Mouse (Mus musculus) liver, adult 2 months (tissue): ENCODE results near the gene Srpk1.

ENCODE experiments used
- CTCF ChIP-seq: fragments of 200-500 bp; IDR thresholded peaks from 2 replicates; pipeline ENCODE4 v1.5.1; 2011; ENCODE audit warnings: low read depth, low read length, control low read depth
- POLR2A ChIP-seq: fragments of 200-500 bp; IDR thresholded peaks from 2 replicates; pipeline ENCODE4 v1.6.1; 2011; ENCODE audit warnings: low read length, control low read depth; ENCODE audit not compliant: insufficient read depth; ENCODE audit errors: extremely low read depth

DNA sequence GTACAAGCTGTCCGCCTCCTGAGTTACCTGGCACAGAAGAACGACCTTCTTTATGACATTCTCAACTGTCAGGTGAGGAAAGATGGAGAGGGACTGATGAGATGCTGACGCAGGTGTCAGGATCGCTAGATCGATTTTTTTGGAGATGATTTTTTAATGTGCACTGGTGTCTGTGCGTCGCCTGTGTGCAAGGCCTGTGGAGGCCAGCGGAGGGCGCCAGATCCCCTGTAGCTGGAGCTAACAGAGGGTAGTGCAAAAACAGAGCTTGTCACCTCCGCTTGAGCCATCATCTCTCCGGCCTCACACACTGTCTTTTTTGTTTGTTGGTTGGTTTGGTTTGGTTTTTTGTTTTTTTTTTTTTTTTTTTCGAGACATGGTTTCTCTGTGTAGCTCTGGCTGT lies 84.6 kb downstream of the Srpk1 start:
- TF ChIP-seq POLR2A: no peak
- 0 out of 2 replicates have a peak, but pooled peaks have one; percentile 8 for TF ChIP-seq CTCF
